Mouse (Mus musculus): Measurements from ENCODE around the gene Tcaf3. TPM values are rescaled to one million over a fixed set of nuclear protein-coding genes. Genes with fewer than 3 reads are reported as not detected.

The Tcaf3 gene
- polyA plus RNA-seq (2012; fragmentation: generic; extraction: Trizol): under 1 TPM in 1 of 2 experiments, not detected in 1; 0.04 TPM

GRCm38 (mm10) chr6:42597592-42597991, at the start of gene Tcaf3:
Gene Tcaf3, minus strand, starts transcription at chr6:42597692.

GRCm38 (mm10) chr6:42644912-42645549, 47.5 kb upstream of the Tcaf3 start, which contains the start of gene Tcaf2:
Gene Tcaf2, minus strand, starts transcription at chr6:42645254.

GRCm38 (mm10) chr6:42547461-42547860, 50.0 kb downstream of the Tcaf3 start, which contains the start of gene Olfr455:
Gene Olfr455, minus strand, starts transcription at chr6:42547587.

Other genes starting within 250 kb of the Tcaf3 start
- gene Zyx, start 248.1 kb downstream of the Tcaf3 start, polyA plus RNA-seq (2012; fragmentation: generic; extraction: Trizol): 100 to 1,000 TPM; 273 to 364 TPM
- under 1 TPM; 0.09 to 0.54 TPM for gene Epha1, start 224.4 kb downstream of the Tcaf3 start, polyA plus RNA-seq (2012; fragmentation: generic; extraction: Trizol)
- gene Tas2r143, start 197.5 kb downstream of the Tcaf3 start, polyA plus RNA-seq (2012; fragmentation: generic; extraction: Trizol): under 1 TPM in 1 of 2 experiments, not detected in 1; 0.05 TPM
- not detected for gene Tas2r135, start 192.3 kb downstream of the Tcaf3 start, polyA plus RNA-seq (2012; fragmentation: generic; extraction: Trizol)
- under 1 TPM in 1 of 2 experiments, not detected in 1; 0.09 TPM for gene Tas2r126, start 163.2 kb downstream of the Tcaf3 start, polyA plus RNA-seq (2012; fragmentation: generic; extraction: Trizol)
- not detected for gene Olfr458, start 132.5 kb downstream of the Tcaf3 start, polyA plus RNA-seq (2012; fragmentation: generic; extraction: Trizol)
- under 1 TPM in 1 of 2 experiments, not detected in 1; 0.04 TPM for gene Olfr457, start 121.4 kb downstream of the Tcaf3 start, polyA plus RNA-seq (2012; fragmentation: generic; extraction: Trizol)
- under 1 TPM in 1 of 2 experiments, not detected in 1; 0.06 TPM for gene Olfr456, start 110.5 kb downstream of the Tcaf3 start, polyA plus RNA-seq (2012; fragmentation: generic; extraction: Trizol)
- gene Olfr455, start 50.1 kb downstream of the Tcaf3 start, polyA plus RNA-seq (2012; fragmentation: generic; extraction: Trizol): not detected
- 1 to 10 TPM in 1 of 2 experiments, under 1 TPM in 1; 0.14 to 1.3 TPM for gene Tcaf2, start 47.6 kb upstream of the Tcaf3 start, polyA plus RNA-seq (2012; fragmentation: generic; extraction: Trizol)
- 10 to 100 TPM in 1 of 2 experiments, 1 to 10 TPM in 1; 3.7 to 22.2 TPM for gene Tcaf1, start 112.4 kb upstream of the Tcaf3 start, polyA plus RNA-seq (2012; fragmentation: generic; extraction: Trizol)
- gene Olfr453, start 141.7 kb upstream of the Tcaf3 start, polyA plus RNA-seq (2012; fragmentation: generic; extraction: Trizol): not detected
- not detected for gene Olfr38, start 158.7 kb upstream of the Tcaf3 start, polyA plus RNA-seq (2012; fragmentation: generic; extraction: Trizol)
- gene Olfr452, start 187.4 kb upstream of the Tcaf3 start, polyA plus RNA-seq (2012; fragmentation: generic; extraction: Trizol): not detected
- gene Olfr450, start 214.2 kb upstream of the Tcaf3 start, polyA plus RNA-seq (2012; fragmentation: generic; extraction: Trizol): not detected
- not detected for gene Olfr449, start 236.7 kb upstream of the Tcaf3 start, polyA plus RNA-seq (2012; fragmentation: generic; extraction: Trizol)